Mouse (Mus musculus) lung, postnatal 25 days (tissue): ENCODE results near the gene Diaph2.
A peak's percentile ranks its signal among the peaks of the same experiment; 100 is the strongest.
"Not testable (repeated sequence)": the region's sequence is repeated elsewhere in the genome, so short reads cannot be mapped to it uniquely, and the experiment has no call there.

Source experiments
- DNase-seq: peaks from one replicate; pipeline ENCODE4 v3.0.0; 2022; ENCODE audit warnings: low spot score

Gene Diaph2

GRCm38 (mm10) chrX:129749571-129750061 is at the start of gene Diaph2:
Diaph2 (plus strand) TSS chrX:129749742.
- DNase-seq: peak; percentile 87

- DNase-seq: no peak
These were observed 47.8 kb upstream of the Diaph2 start for GRCm38 (mm10) chrX:129701634-129702312.

GRCm38 (mm10) chrX:129709656-129710055 is 39.9 kb upstream of the Diaph2 start:
- DNase-seq: no peak

- DNase-seq: no peak
These were observed 20.8 kb upstream of the Diaph2 start for GRCm38 (mm10) chrX:129728717-129729220.

- DNase-seq: peak; percentile 32
These were observed 13.0 kb upstream of the Diaph2 start for GRCm38 (mm10) chrX:129736562-129736961.

- no peak for DNase-seq
These were observed 10.3 kb upstream of the Diaph2 start for GRCm38 (mm10) chrX:129739226-129739625.

GRCm38 (mm10) chrX:129742981-129743380 is 6.6 kb upstream of the Diaph2 start:
- no peak for DNase-seq

GRCm38 (mm10) chrX:129745976-129746375 is 3.6 kb upstream of the Diaph2 start:
- no peak for DNase-seq

GRCm38 (mm10) chrX:129749102-129749501 is 440 bp upstream of the Diaph2 start:
- no peak for DNase-seq

GRCm38 (mm10) chrX:129750094-129750569 is 590 bp downstream of the Diaph2 start:
- DNase-seq: peak; percentile 2

- peak; percentile 7 for DNase-seq
These were observed 1.1 kb downstream of the Diaph2 start for GRCm38 (mm10) chrX:129750606-129751005.

GRCm38 (mm10) chrX:129756606-129757005 is 7.1 kb downstream of the Diaph2 start:
- no peak for DNase-seq

GRCm38 (mm10) chrX:129762649-129763048 is 13.1 kb downstream of the Diaph2 start:
- no peak for DNase-seq

GRCm38 (mm10) chrX:129765378-129765777 is 15.8 kb downstream of the Diaph2 start:
- no peak for DNase-seq

- no peak for DNase-seq
These were observed 17.3 kb downstream of the Diaph2 start for GRCm38 (mm10) chrX:129766811-129767210.

GRCm38 (mm10) chrX:129770625-129771024 is 21.1 kb downstream of the Diaph2 start:
- no peak for DNase-seq

- no peak for DNase-seq
These were observed 24.2 kb downstream of the Diaph2 start for GRCm38 (mm10) chrX:129773556-129774255.

- no peak for DNase-seq
These were observed 24.9 kb downstream of the Diaph2 start for GRCm38 (mm10) chrX:129774478-129774877.

GRCm38 (mm10) chrX:129776761-129777160 is 27.2 kb downstream of the Diaph2 start:
- DNase-seq: no peak

- DNase-seq: no peak
These were observed 27.9 kb downstream of the Diaph2 start for GRCm38 (mm10) chrX:129777404-129777962.

GRCm38 (mm10) chrX:129781844-129782243 is 32.3 kb downstream of the Diaph2 start:
- no peak for DNase-seq

GRCm38 (mm10) chrX:129784062-129784461 is 34.5 kb downstream of the Diaph2 start:
- no peak for DNase-seq

- DNase-seq: not testable (repeated sequence)
These were observed 50.4 kb downstream of the Diaph2 start for GRCm38 (mm10) chrX:129799920-129800319.
